Mouse (Mus musculus): ENCODE measurements around the gene Dvl3. TPM values are rescaled to one million over a fixed set of nuclear protein-coding genes. Genes with fewer than 3 reads are reported as not detected.
A peak's percentile ranks its signal among the peaks of the same experiment; 100 is the strongest.

Gene Dvl3
- polyA plus RNA-seq, 1 experiment from 2014 or later = 36.2 TPM

GRCm38 (mm10) chr16:20509349-20509748 lies 7.4 kb upstream of the Dvl3 start:
- H3K27ac ChIP-seq (ENCODE audit: low read length) = no peak overlapping the region
- no peak overlapping the region for H3K4me3 ChIP-seq (ENCODE audit: low read depth, low read length)
- no peaks in the 10 kb centered on the region for H3K4me1 ChIP-seq (ENCODE audit: control insufficient read depth, insufficient read depth, low read length)
- peaks cover 51% of the 10 kb centered on the region for H3K36me3 ChIP-seq (ENCODE audit: control insufficient read depth, insufficient read depth, low read length)
- no peaks in the 10 kb centered on the region for H3K9me3 ChIP-seq (replicated peaks; ENCODE audit: control insufficient read depth, low read length, poor library complexity, severe bottlenecking)
- peak; percentile 43; the same call in 1 of the 2 replicates for ATAC-seq
- H3K4me2 ChIP-seq (ENCODE audit: low read length) = no peak overlapping the region
- no peaks in the 10 kb centered on the region for H3K27me3 ChIP-seq (ENCODE audit: control insufficient read depth, insufficient read depth, low read depth, low read length)
- H3K9ac ChIP-seq (ENCODE audit: low read depth, low read length) = no peak overlapping the region
- 93% methylated on average over 3 of the region's 3 CpGs for WGBS

DNA sequence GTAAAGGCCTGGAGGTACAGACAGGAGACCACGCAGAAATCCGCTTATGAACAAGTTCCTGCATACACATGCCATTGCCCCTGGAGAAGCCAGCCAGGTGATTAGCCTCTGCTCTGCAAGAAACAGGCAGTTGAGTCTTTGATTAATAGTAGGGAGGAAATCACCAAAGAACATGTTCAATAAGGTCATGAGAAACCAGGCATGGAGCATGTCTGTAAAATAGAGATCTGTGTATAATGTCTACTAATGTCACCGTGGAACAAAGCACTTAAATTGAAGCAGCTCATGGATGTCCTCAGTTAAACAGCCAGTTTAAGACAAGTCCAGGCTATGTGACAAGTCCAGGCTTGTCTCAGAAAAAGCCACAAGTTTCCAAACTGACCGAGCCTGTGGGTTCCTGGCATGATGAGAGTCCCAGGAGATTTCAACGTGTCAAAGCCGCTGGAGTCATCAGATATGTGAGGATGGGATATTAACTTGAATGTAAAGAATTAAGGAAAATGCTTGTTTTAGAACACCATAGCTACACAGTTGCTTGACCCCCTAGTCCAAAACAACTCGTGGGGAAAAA lies 5.4 kb upstream of the Dvl3 start:
- Histone ChIP-seq H3K36me3 (ENCODE audit: control insufficient read depth, insufficient read depth, low read length) (peaks cover 33% of the 10 kb centered on the region), H3K9me3 (replicated peaks; ENCODE audit: control insufficient read depth, low read length, poor library complexity, severe bottlenecking) (no peaks in the 10 kb centered on the region), H3K4me3 (ENCODE audit: low read depth, low read length) (no peak overlapping the region), H3K27me3 (ENCODE audit: control insufficient read depth, insufficient read depth, low read depth, low read length) (no peaks in the 10 kb centered on the region), H3K27ac (ENCODE audit: low read length) (no peak overlapping the region), H3K4me2 (ENCODE audit: low read length) (no peak overlapping the region), H3K9ac (ENCODE audit: low read depth, low read length) (no peak overlapping the region), H3K4me1 (ENCODE audit: control insufficient read depth, insufficient read depth, low read length) (peaks cover 4% of the 10 kb centered on the region)
- 90% methylated on average over 7 of the region's 7 CpGs for WGBS
- ATAC-seq = no peak

DNA sequence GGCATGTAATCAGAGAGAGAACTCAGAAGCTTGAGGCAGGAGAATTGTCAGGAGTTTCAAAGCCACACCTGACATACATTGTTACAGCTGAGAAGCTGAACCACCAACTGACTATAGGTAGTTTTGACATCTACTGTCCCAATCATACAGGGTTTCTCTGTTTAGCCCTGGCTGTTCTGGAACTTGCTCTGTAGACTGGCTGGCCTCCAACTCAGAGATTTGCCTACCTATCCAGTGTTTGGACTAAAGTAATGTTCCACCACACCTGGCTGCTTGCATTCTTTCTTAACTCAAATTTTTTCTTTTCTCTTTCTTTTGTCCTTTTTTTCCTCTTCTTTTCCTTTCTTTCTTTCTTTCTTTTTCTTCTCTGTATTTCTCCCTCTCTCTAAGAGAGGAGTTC lies 750 bp upstream of the Dvl3 start:
- Histone ChIP-seq H3K9ac (ENCODE audit: low read depth, low read length) (peak overlapping the region; percentile 98), H3K4me1 (ENCODE audit: control insufficient read depth, insufficient read depth, low read length) (peaks cover 26% of the 10 kb centered on the region), H3K4me3 (ENCODE audit: low read depth, low read length) (peak overlapping the region; percentile 95), H3K27ac (ENCODE audit: low read length) (peak overlapping the region; percentile 93), H3K36me3 (ENCODE audit: control insufficient read depth, insufficient read depth, low read length) (peaks cover 2% of the 10 kb centered on the region), H3K4me2 (ENCODE audit: low read length) (peak overlapping the region; percentile 85), H3K27me3 (ENCODE audit: control insufficient read depth, insufficient read depth, low read depth, low read length) (no peaks in the 10 kb centered on the region), H3K9me3 (replicated peaks; ENCODE audit: control insufficient read depth, low read length, poor library complexity, severe bottlenecking) (no peaks in the 10 kb centered on the region)
- no peak for ATAC-seq

- Histone ChIP-seq H3K4me2 (ENCODE audit: low read length) (peak overlapping the region; percentile 85), H3K27me3 (ENCODE audit: control insufficient read depth, insufficient read depth, low read depth, low read length) (no peaks in the 10 kb centered on the region), H3K36me3 (ENCODE audit: control insufficient read depth, insufficient read depth, low read length) (no peaks in the 10 kb centered on the region), H3K9ac (ENCODE audit: low read depth, low read length) (peak overlapping the region; percentile 98), H3K27ac (ENCODE audit: low read length) (peak overlapping the region; percentile 93), H3K9me3 (replicated peaks; ENCODE audit: control insufficient read depth, low read length, poor library complexity, severe bottlenecking) (no peaks in the 10 kb centered on the region), H3K4me1 (ENCODE audit: control insufficient read depth, insufficient read depth, low read length) (peaks cover 26% of the 10 kb centered on the region), H3K4me3 (ENCODE audit: low read depth, low read length) (peak overlapping the region; percentile 95)
- WGBS = 1% methylated on average over 26 of the region's 26 CpGs
- peak; percentile 53 for ATAC-seq
Measured at GRCm38 (mm10) chr16:20517216-20517615, 434 bp downstream of the Dvl3 start.

DNA sequence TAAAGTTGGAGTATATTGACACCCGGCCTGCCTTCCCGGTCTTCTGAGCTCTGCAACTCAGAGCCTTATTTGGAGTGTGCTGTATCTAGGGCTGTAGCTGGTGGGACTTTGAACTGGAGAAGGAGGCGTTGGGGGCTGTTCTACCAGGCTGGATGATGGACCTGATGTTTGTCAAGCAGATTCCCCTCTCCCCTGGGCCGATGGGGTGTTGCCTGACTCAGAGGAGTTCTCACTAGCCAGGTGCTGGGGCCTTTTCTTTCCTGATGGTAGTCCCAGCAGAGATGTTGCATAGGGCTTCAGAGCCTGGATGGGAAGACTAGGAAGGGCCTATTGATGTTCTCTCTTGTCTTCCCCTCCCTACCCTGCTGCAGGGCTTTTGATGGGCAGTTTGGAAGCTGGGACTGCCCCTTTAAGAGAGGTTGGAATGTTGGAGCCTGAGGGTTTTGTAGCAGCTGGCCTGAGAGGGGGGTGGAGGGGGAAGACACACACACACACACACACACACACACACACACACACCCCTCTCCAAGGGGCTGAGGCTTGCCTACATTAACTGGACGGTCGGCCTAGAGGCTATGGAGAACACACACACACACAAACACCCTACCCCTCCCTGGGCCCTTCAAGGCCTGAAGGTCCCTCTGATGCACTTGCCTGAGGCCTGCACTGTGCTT lies 1.1 kb downstream of the Dvl3 start:
- H3K4me3 ChIP-seq (ENCODE audit: low read depth, low read length) = peak overlapping the region; percentile 95
- 0% methylated on average over 6 of the region's 6 CpGs for WGBS
- H3K9ac ChIP-seq (ENCODE audit: low read depth, low read length) = peak overlapping the region; percentile 98
- H3K9me3 ChIP-seq (replicated peaks; ENCODE audit: control insufficient read depth, low read length, poor library complexity, severe bottlenecking) = no peaks in the 10 kb centered on the region
- H3K27me3 ChIP-seq (ENCODE audit: control insufficient read depth, insufficient read depth, low read depth, low read length) = no peaks in the 10 kb centered on the region
- peaks cover 26% of the 10 kb centered on the region for H3K4me1 ChIP-seq (ENCODE audit: control insufficient read depth, insufficient read depth, low read length)
- peak; percentile 17; the same call in 1 of the 2 replicates for ATAC-seq
- H3K27ac ChIP-seq (ENCODE audit: low read length) = peak overlapping the region; percentile 93
- H3K4me2 ChIP-seq (ENCODE audit: low read length) = peak overlapping the region; percentile 85
- H3K36me3 ChIP-seq (ENCODE audit: control insufficient read depth, insufficient read depth, low read length) = no peaks in the 10 kb centered on the region

DNA sequence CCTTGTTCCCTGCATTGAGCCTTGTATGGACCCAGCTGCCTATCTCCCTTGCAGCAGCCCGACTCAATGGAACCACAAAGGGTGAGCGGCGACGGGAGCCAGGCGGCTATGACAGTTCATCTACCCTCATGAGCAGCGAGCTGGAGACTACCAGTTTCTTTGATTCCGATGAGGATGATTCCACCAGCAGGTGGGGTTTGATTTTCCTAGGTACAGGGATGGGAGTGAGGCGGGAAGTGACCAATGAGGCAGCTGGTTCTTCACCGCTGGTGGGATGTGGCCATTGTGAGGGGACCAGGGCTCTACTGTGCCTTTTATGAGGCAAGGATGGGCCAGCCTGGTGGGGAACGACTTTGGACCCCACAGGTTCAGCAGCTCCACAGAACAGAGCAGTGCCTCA lies 7.1 kb downstream of the Dvl3 start:
- 85% methylated on average over 10 of the region's 10 CpGs for WGBS
- ATAC-seq = no peak

GRCm38 (mm10) chr16:20528779-20529178 lies 12.0 kb downstream of the Dvl3 start:
- no peak overlapping the region for H3K4me3 ChIP-seq (ENCODE audit: low read depth, low read length)
- peaks cover 64% of the 10 kb centered on the region for H3K36me3 ChIP-seq (ENCODE audit: control insufficient read depth, insufficient read depth, low read length)
- H3K9me3 ChIP-seq (replicated peaks; ENCODE audit: control insufficient read depth, low read length, poor library complexity, severe bottlenecking) = no peaks in the 10 kb centered on the region
- H3K4me1 ChIP-seq (ENCODE audit: control insufficient read depth, insufficient read depth, low read length) = no peaks in the 10 kb centered on the region
- no peak for ATAC-seq
- H3K27me3 ChIP-seq (ENCODE audit: control insufficient read depth, insufficient read depth, low read depth, low read length) = no peaks in the 10 kb centered on the region
- WGBS = 91% methylated on average over 5 of the region's 5 CpGs
- no peak overlapping the region for H3K27ac ChIP-seq (ENCODE audit: low read length)
- no peak overlapping the region for H3K4me2 ChIP-seq (ENCODE audit: low read length)
- no peak overlapping the region for H3K9ac ChIP-seq (ENCODE audit: low read depth, low read length)

More for the DNA sequence above, 7.1 kb downstream of the Dvl3 start:
- H3K4me3 ChIP-seq (ENCODE audit: low read depth, low read length) = no peak overlapping the region
- no peak overlapping the region for H3K27ac ChIP-seq (ENCODE audit: low read length)
- H3K9ac ChIP-seq (ENCODE audit: low read depth, low read length) = no peak overlapping the region
- no peaks in the 10 kb centered on the region for H3K27me3 ChIP-seq (ENCODE audit: control insufficient read depth, insufficient read depth, low read depth, low read length)
- no peak overlapping the region for H3K4me2 ChIP-seq (ENCODE audit: low read length)
- H3K9me3 ChIP-seq (replicated peaks; ENCODE audit: control insufficient read depth, low read length, poor library complexity, severe bottlenecking) = no peaks in the 10 kb centered on the region
- peaks cover 47% of the 10 kb centered on the region for H3K36me3 ChIP-seq (ENCODE audit: control insufficient read depth, insufficient read depth, low read length)
- peaks cover 10% of the 10 kb centered on the region for H3K4me1 ChIP-seq (ENCODE audit: control insufficient read depth, insufficient read depth, low read length)

- ATAC-seq = no peak
- Histone ChIP-seq H3K4me2 (ENCODE audit: low read length) (no peak overlapping the region), H3K4me1 (ENCODE audit: control insufficient read depth, insufficient read depth, low read length) (no peaks in the 10 kb centered on the region), H3K27me3 (ENCODE audit: control insufficient read depth, insufficient read depth, low read depth, low read length) (no peaks in the 10 kb centered on the region), H3K4me3 (ENCODE audit: low read depth, low read length) (no peak overlapping the region), H3K27ac (ENCODE audit: low read length) (no peak overlapping the region), H3K36me3 (ENCODE audit: control insufficient read depth, insufficient read depth, low read length) (peaks cover 58% of the 10 kb centered on the region), H3K9me3 (replicated peaks; ENCODE audit: control insufficient read depth, low read length, poor library complexity, severe bottlenecking) (no peaks in the 10 kb centered on the region), H3K9ac (ENCODE audit: low read depth, low read length) (no peak overlapping the region)
- WGBS = 56% methylated on average over 1 of the region's 1 CpGs
Measured at GRCm38 (mm10) chr16:20529375-20529774, 12.6 kb downstream of the Dvl3 start.

GRCm38 (mm10) chr16:20530941-20531340 lies 14.2 kb downstream of the Dvl3 start:
- Histone ChIP-seq H3K27ac (ENCODE audit: low read length) (no peak overlapping the region), H3K27me3 (ENCODE audit: control insufficient read depth, insufficient read depth, low read depth, low read length) (no peaks in the 10 kb centered on the region), H3K9ac (ENCODE audit: low read depth, low read length) (no peak overlapping the region), H3K4me3 (ENCODE audit: low read depth, low read length) (no peak overlapping the region), H3K4me2 (ENCODE audit: low read length) (no peak overlapping the region), H3K36me3 (ENCODE audit: control insufficient read depth, insufficient read depth, low read length) (peaks cover 50% of the 10 kb centered on the region), H3K4me1 (ENCODE audit: control insufficient read depth, insufficient read depth, low read length) (no peaks in the 10 kb centered on the region), H3K9me3 (replicated peaks; ENCODE audit: control insufficient read depth, low read length, poor library complexity, severe bottlenecking) (no peaks in the 10 kb centered on the region)
- ATAC-seq = no peak
- 95% methylated on average over 19 of the region's 20 CpGs for WGBS
